In the genomic region with DNA sequence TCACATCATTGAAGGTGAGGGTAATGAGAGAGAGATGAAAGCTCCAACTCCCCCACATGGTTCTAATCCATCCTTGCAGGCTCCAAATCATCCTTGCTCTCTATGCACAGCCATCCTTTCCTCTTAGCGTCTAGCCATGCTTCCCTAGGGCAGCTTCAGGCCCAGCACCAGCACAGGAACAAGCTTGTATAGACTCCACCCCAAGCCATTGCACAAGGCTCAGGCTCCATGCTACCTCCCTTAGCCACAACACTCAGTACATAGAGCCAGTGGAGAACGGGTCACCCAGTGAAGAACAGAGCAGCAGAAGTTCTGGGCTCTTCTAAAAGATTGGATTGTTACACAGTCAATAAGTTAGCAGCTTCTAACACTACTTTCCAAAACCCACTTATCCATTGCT, we compare ENCODE assay signal across 12 mouse cellular contexts.
"Had no signal": no experiment of that assay in that cellular context is flagged by ENCODE, and none has a peak within 500 bp of the region (broad histone marks: within the 10 kb centered on the region; RNA-seq: fewer than 3 reads in every experiment).

No protein-coding gene starts in this region.

- DNase-seq: retina, postnatal 1 day; right cerebral cortex, adult 18-20 months; right cerebral cortex, postnatal 14 days; right cerebral cortex, postnatal 25 days; right cerebral cortex, postnatal 4 days; spleen, adult 18-20 months; thymus, adult 18-20 months; thymus, adult 2 months; thymus, postnatal 14 days; thymus, postnatal 25 days; thymus, postnatal 36 days; thymus, postnatal 4 days had no signal
